Mouse (Mus musculus) stomach, adult 2 months (tissue): ENCODE results near the gene Srgap3. TPM values are rescaled to one million over a fixed set of nuclear protein-coding genes. Genes with fewer than 3 reads are reported as not detected.

Experiments used
- polyA plus RNA-seq: library from polyadenylated mRNA; depleted of rRNA; stranded (reverse); fragments of >200 nt; gene quantifications from 2 replicates; pipeline ENCODE4 v1.2.3, GENCODE M21; 2012; rRNA removed

Gene Srgap3
- 0.81 and 1.00 TPM in 2 replicates for polyA plus RNA-seq

DNA sequence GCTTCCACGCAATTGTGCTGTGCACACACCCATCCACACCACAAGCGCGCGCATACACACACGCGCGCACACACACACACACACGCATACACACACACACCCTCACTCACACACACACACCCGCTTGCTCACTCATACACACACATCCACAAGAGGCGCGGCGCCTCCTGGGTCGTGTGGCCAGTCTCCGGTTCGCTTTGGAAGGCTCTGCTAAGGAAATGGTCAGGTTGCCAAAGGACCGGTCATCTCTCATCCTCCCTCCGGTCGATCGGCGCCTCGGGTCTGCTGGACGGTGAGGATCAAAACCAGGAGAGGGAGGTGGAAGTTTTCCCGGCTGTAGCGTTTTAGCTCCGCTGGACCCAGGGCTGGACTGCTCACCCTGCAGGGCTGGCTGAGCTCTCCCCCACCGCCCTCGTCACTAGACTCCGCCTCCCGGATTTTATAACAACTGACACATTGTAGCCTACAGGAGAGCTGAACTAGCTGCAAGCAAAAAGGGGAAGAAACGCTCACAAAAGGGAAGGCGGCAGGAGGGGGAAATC, at the start of gene Srgap3:
TSS of gene Srgap3 (minus strand) at position 372 of the 542 bp plus-strand sequence.

GRCm38 (mm10) chr6:112696056-112696950, 250.8 kb downstream of the Srgap3 start, which contains the start of gene Rad18:
TSS of gene Rad18 (minus strand) at chr6:112696686.

Other genes starting within 250 kb of the Srgap3 start
- gene Thumpd3, start 99.0 kb upstream of the Srgap3 start, polyA plus RNA-seq, result 1.4 and 2.1 TPM in 2 replicates
- gene Setd5, start 130.1 kb upstream of the Srgap3 start, polyA plus RNA-seq, result 15.1 and 17.9 TPM in 2 replicates
- gene Lhfpl4, start 248.1 kb upstream of the Srgap3 start, polyA plus RNA-seq, result 0.51 and 0.62 TPM in 2 replicates